Mouse (Mus musculus) forebrain, embryonic 14.5 days (tissue): ENCODE results near the gene Tmem132c. TPM values are rescaled to one million over a fixed set of nuclear protein-coding genes. Genes with fewer than 3 reads are reported as not detected.

Experiments used
- ATAC-seq: fragments of 200-750 bp; cut with Nextera tagmentation; 2 replicates; pipeline ENCODE4 v1.8.0; 2017; ENCODE audit warnings: mild to moderate bottlenecking, moderate library complexity
- DNase-seq: peaks from one replicate; pipeline ENCODE4 v3.0.0-alpha.2; 2015; ENCODE audit warnings: low spot score
- H3K27ac ChIP-seq: fragments of 300-500 bp; sonication (generic); 2 replicates; pipeline ENCODE4 v1.5.1; 2014; ENCODE audit warnings: low read depth, mild to moderate bottlenecking, control low read depth, low read length, moderate library complexity
- H3K27me3 ChIP-seq: fragments of 300-500 bp; sonication (generic); replicated peaks from 2 replicates; pipeline ENCODE4 v1.6.1; 2014; ENCODE audit warnings: low read length, control low read depth, mixed read lengths; ENCODE audit not compliant: control insufficient read depth, insufficient read depth
- H3K36me3 ChIP-seq: fragments of 300-500 bp; sonication (generic); 2 replicates; pipeline ENCODE4 v1.6.1; 2014; ENCODE audit warnings: low read length, control low read depth; ENCODE audit not compliant: control insufficient read depth, insufficient read depth
- H3K4me1 ChIP-seq: fragments of 300-500 bp; sonication (generic); 2 replicates; pipeline ENCODE4 v1.6.1; 2014; ENCODE audit warnings: antibody characterized with exemption, low read length, control low read depth; ENCODE audit not compliant: control insufficient read depth, insufficient read depth
- H3K4me2 ChIP-seq: fragments of 300-500 bp; sonication (generic); 2 replicates; pipeline ENCODE4 v1.6.1; 2014; ENCODE audit warnings: mild to moderate bottlenecking, control low read depth, low read length
- H3K4me3 ChIP-seq: fragments of 300-500 bp; sonication (generic); 2 replicates; pipeline ENCODE4 v1.5.1; 2014; ENCODE audit warnings: low read depth, low read length, control low read depth
- H3K9ac ChIP-seq: fragments of 300-500 bp; sonication (generic); 2 replicates; pipeline ENCODE4 v1.6.1; 2014; ENCODE audit warnings: mild to moderate bottlenecking, low read length, control low read depth, moderate library complexity
- H3K9me3 ChIP-seq: fragments of 300-500 bp; sonication (generic); replicated peaks from 2 replicates; pipeline ENCODE4 v1.6.1; 2016; ENCODE audit warnings: low read length, control low read depth, mixed read lengths; ENCODE audit not compliant: control insufficient read depth
- WGBS: fragments of 180-500 bp; shearing (Covaris S2); extraction: QIAGEN DNeasy Blood & Tissue Kit; methylation state at CpG from one replicate; pipeline ENCODE4 v1.1.7; 2014; 5-methylcytosine and 5-hydroxymethylcytosine counted together
- polyA plus RNA-seq: library from polyadenylated mRNA; unstranded; fragments of >200 nt; fragmentation: Nextera tagmentation; extraction: Ambion mirVana; gene quantifications from 2 replicates; pipeline ENCODE4 v1.2.1, GENCODE M21; 2014

Gene Tmem132c
- polyA plus RNA-seq, 1 experiment from 2014 or later, result 6.5 TPM

DNA sequence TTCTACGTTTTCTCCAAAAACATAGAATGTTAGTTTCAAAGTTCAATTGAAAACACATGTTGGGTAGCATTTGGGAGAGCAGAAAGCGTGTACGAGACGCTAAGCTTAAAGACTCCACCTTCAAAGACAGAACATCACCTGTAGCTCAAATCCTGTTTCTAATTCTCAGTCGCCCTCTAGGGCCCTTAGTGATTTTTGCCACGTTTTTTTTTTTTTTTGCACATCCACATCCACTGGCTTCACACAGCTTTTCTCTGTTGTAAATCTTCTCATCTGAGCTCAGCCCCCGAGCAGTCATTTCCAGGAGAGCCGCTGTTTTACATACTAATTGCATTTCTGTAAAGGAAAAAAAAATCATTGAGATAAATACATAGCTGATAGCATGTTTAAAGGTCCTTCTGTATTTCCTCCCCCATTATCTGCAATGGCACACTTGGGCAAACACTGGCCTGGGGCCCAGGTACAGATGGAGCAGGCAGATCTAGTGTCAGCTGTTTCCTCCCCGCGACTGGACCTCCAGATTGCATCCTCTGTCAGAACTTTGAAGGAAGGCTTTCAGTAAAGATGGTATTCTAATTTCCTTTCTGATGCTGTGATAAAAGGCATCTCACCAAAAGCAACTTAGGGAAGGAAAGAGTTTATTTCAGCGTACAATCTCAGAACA lies 15.5 kb downstream of the Tmem132c start:
- no peaks in the 10 kb centered on the region for H3K4me1 ChIP-seq
- no peak overlapping the region for H3K4me3 ChIP-seq
- no peak overlapping the region for H3K4me2 ChIP-seq
- H3K27ac ChIP-seq, result no peak overlapping the region
- no peak for DNase-seq
- H3K9ac ChIP-seq, result no peak overlapping the region
- no peaks in the 10 kb centered on the region for H3K27me3 ChIP-seq
- ATAC-seq, result no peak
- H3K9me3 ChIP-seq, result no peaks in the 10 kb centered on the region
- 72% methylated on average over 11 of the region's 11 CpGs for WGBS
- H3K36me3 ChIP-seq, result no peaks in the 10 kb centered on the region

DNA sequence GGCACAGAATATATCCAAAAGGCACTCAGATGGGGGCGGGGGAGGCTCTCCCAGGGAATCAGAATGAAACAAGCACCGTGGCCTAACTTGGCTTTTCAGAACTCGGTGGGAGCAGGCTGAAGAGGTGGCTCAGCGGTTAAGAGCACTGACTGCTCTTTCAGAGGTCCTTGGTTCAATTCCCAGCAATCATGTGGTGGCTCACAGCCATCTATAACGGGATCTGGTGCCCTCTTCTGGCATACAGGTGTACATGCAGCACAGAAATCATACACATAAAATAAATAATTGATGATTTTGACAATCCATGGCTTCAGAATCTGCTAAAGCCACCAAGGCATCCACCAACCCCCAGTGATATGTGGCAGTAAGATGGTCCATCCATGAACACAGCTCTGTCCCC lies 20.5 kb downstream of the Tmem132c start:
- 81% methylated on average over 5 of the region's 5 CpGs for WGBS
- Histone ChIP-seq H3K4me1 (no peaks in the 10 kb centered on the region), H3K4me3 (no peak overlapping the region), H3K4me2 (no peak overlapping the region), H3K9ac (no peak overlapping the region), H3K9me3 (no peaks in the 10 kb centered on the region), H3K27ac (no peak overlapping the region), H3K36me3 (no peaks in the 10 kb centered on the region), H3K27me3 (no peaks in the 10 kb centered on the region)
- ATAC-seq (no peak), DNase-seq (no peak)

DNA sequence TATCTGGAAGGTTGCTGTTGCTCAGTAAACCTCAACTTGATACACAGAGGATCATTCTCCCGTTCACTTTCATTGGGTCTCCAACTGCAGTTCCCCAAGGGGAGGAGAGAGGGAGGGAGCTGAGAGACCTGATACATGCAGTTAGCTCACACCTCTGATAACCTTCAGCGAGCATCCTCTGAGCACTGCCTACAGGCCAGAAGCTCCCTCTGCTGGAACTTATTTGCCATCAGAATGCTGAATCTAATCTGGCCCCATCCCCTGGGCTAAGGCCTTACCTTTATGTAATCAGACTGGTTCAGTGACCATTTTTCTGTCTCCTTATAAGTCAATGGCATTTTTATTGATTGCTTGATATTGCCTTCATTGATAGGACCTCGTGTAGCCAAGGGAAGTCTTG lies 29.5 kb downstream of the Tmem132c start:
- Histone ChIP-seq H3K9me3 (no peaks in the 10 kb centered on the region), H3K27me3 (no peaks in the 10 kb centered on the region), H3K9ac (no peak overlapping the region), H3K4me2 (no peak overlapping the region), H3K27ac (no peak overlapping the region), H3K4me1 (no peaks in the 10 kb centered on the region), H3K4me3 (no peak overlapping the region), H3K36me3 (no peaks in the 10 kb centered on the region)
- no peak for ATAC-seq
- WGBS, result 56% methylated on average over 3 of the region's 3 CpGs
- DNase-seq, result no peak

DNA sequence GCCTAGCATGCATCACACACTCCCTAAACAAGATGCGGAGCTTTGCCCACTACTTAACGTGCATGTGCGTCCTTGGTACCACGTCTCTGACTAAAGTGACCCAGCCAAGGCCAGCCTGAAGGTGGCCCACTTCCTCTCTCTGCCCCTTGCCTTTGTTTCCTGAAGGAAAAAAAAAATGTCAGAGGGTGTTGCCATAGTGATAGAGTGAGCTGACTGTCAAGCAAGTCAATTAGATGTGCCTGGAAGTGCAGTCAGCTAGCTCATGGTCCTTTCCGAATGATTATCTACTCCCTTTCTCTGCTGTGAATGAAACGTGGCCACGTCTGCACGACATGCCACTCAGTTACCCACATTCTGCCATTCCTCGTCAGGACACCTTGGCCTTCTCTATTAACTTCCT lies 37.9 kb downstream of the Tmem132c start:
- Histone ChIP-seq H3K27me3 (no peaks in the 10 kb centered on the region), H3K4me1 (no peaks in the 10 kb centered on the region), H3K4me3 (no peak overlapping the region), H3K27ac (no peak overlapping the region), H3K9ac (no peak overlapping the region), H3K4me2 (no peak overlapping the region), H3K9me3 (no peaks in the 10 kb centered on the region), H3K36me3 (no peaks in the 10 kb centered on the region)
- WGBS, result 67% methylated on average over 9 of the region's 9 CpGs
- ATAC-seq (no peak), DNase-seq (no peak)

DNA sequence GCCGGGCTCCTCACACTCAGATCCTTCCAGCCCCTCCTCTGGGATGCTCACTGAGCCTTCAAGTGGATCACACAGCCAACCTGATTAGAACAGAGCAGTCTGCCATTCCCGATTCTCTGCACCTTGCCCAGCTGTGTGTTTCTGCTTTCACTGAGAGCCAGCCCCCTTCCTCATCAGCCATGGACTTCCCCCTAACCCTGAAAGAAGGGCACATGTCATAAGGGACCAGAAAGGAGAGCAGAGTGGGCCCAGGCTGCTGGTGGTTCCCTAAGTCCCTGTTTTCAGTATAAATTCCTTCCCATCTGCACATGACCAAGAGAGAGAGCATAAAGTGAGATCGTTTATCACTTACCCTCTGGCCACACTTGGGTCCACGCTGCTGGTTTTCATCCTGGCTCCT lies 39.6 kb downstream of the Tmem132c start:
- Histone ChIP-seq H3K4me1 (no peaks in the 10 kb centered on the region), H3K27ac (no peak overlapping the region), H3K36me3 (no peaks in the 10 kb centered on the region), H3K4me2 (no peak overlapping the region), H3K9ac (no peak overlapping the region), H3K9me3 (no peaks in the 10 kb centered on the region), H3K4me3 (no peak overlapping the region), H3K27me3 (no peaks in the 10 kb centered on the region)
- ATAC-seq (no peak), DNase-seq (no peak)
- WGBS, result 84% methylated on average over 4 of the region's 4 CpGs

DNA sequence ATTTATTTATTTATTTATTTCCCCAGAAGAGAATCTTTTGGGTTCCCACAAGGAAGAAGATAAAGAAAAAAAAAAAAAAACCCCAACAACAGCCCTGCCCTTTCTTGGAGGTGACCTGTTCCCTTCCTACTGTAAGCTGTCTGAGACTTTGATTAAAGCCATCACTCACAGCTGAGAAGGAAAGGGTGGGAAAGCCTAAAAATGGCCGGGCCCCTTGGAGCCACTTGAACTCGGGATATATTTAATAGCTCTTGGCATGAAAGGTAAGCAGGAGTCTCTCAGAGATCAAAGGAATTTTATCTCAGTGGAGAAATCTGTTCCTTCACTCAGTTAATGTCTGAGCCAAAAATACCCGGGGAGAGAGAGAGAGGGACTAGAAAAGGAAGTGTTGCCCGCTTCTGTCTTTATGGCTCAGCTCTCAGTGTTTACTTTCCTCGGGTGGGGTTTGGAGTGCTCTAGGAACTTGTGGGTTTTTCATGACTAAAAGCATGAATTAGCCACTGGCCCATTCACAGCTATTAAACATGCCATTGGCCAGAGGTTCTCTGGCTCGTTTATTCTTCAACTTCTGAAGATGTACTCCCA lies 41.0 kb downstream of the Tmem132c start:
- Histone ChIP-seq H3K27ac (no peak overlapping the region), H3K9ac (no peak overlapping the region), H3K36me3 (no peaks in the 10 kb centered on the region), H3K4me2 (no peak overlapping the region), H3K4me3 (no peak overlapping the region), H3K27me3 (no peaks in the 10 kb centered on the region), H3K4me1 (peaks cover 5% of the 10 kb centered on the region), H3K9me3 (no peaks in the 10 kb centered on the region)
- ATAC-seq, result no peak
- no peak for DNase-seq
- 58% methylated on average over 6 of the region's 6 CpGs for WGBS

DNA sequence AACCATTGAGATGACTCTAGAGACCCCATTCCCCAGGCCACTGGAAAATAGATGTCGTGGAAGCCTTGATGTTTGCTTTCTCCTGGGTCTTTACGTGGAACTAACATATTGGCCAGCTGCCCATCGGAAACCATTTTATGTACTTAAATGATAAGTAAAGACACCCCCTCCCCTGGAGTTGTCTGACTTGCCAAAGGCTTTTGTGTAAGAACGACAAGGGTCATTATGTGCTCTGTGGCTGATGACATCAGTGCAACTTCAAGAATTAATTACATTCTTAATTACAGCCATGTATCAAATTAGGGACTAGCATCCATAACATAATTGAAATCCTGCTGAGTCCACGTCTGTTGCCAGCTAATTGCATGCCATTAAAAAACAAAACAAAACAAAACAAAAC lies 45.3 kb downstream of the Tmem132c start:
- Histone ChIP-seq H3K27ac (no peak overlapping the region), H3K9ac (no peak overlapping the region), H3K4me3 (no peak overlapping the region), H3K4me1 (peaks cover 5% of the 10 kb centered on the region), H3K4me2 (no peak overlapping the region), H3K9me3 (no peaks in the 10 kb centered on the region), H3K36me3 (no peaks in the 10 kb centered on the region), H3K27me3 (no peaks in the 10 kb centered on the region)
- WGBS, result 13% methylated on average over 5 of the region's 5 CpGs
- DNase-seq (peak; percentile 66), ATAC-seq (no peak)

DNA sequence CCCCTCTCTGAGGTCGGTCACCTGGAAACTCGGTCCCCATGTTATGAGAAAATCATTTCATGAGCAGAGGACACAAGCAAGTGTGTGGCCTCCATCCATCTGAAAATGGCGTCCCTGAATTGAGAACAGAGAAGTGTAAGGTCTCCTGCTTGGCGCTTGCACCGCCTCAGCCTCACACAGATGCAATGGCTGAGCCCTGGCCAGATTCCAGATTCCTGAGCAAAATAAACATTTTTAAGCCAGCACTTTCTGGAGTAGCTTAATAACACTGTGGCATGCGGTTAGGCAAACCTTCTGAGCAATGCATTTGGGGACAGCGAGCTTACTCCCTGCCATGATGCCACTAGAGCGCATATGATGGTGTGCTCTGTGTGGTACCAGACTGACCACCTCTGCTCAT lies 48.1 kb downstream of the Tmem132c start:
- H3K4me2 ChIP-seq, result no peak overlapping the region
- peaks cover 5% of the 10 kb centered on the region for H3K4me1 ChIP-seq
- H3K27me3 ChIP-seq, result no peaks in the 10 kb centered on the region
- no peak overlapping the region for H3K4me3 ChIP-seq
- H3K9ac ChIP-seq, result no peak overlapping the region
- no peaks in the 10 kb centered on the region for H3K9me3 ChIP-seq
- ATAC-seq (no peak), DNase-seq (no peak)
- H3K36me3 ChIP-seq, result no peaks in the 10 kb centered on the region
- no peak overlapping the region for H3K27ac ChIP-seq
- WGBS, result 95% methylated on average over 8 of the region's 8 CpGs

DNA sequence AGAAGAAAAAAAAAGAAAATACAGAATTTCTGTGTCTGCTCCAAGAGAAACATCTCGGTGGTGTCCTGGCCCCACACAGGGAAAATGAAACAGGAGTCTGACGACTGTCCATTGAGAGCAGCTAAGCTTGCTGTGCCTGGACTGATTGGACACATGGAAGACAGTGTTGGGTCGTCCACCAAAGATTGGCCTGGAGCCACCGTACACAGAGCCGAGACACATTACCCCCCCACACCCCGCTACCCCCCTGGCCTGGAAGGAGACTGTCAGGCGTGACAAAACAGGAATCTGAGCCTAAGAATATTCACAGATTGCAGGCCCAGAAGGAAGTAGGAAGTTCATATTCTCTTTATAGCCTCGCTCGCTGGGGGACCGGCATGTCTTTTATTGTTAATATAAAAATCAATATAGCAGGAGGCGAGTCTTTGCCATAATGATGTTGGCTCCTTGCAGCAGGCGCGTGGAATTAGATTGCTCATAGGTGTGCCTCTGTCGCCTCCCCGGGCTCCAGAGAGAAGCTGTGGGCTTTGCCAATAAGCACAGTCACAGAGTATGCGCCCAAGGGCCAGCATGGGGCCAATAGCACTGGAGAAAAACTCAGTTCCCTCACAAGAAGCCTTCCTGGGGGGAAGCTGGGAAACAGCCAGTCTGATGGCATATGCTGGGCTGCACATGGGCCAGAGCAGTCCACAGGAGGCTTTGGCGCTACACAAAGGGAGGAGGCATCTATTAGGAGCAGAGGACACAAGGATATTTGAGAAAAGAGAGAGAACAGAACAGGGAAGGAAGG lies 49.0 kb downstream of the Tmem132c start:
- peaks cover 5% of the 10 kb centered on the region for H3K4me1 ChIP-seq
- 0 out of 2 replicates have a peak overlapping the region, but pooled peaks have one; percentile 5 for H3K27ac ChIP-seq
- no peaks in the 10 kb centered on the region for H3K27me3 ChIP-seq
- no peak overlapping the region for H3K4me2 ChIP-seq
- H3K4me3 ChIP-seq, result no peak overlapping the region
- no peak overlapping the region for H3K9ac ChIP-seq
- ATAC-seq (no peak; the same call in 1 of the 2 replicates), DNase-seq (peak; percentile 45)
- no peaks in the 10 kb centered on the region for H3K36me3 ChIP-seq
- 76% methylated on average over 17 of the region's 17 CpGs for WGBS
- no peaks in the 10 kb centered on the region for H3K9me3 ChIP-seq
